Mouse (Mus musculus): ENCODE measurements around the gene Cntn2. TPM values are rescaled to one million over a fixed set of nuclear protein-coding genes. Genes with fewer than 3 reads are reported as not detected.

Gene Cntn2
- polyA plus RNA-seq, 1 experiment from 2014 or later = 59.9 TPM

DNA sequence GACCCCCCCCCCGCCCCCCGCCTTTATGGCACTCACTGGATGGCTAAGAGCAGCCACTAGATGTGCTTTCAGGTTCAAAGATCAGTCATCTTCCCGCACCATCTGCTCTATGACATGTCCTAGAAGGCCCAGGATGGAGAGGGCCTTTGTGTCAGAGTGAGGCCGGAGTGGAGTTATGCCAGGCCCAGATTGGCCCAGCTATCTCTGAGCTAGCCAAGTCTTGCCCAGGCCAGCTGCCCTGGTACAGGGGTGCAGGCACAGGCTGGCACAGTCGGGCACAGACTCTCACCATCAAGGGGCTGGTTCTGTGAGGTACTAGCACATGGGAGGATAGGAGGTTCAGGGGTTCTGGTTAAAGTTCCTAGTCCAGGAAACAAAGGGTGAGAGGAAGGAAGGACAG is 5.3 kb downstream of the Cntn2 start:
- no peak overlapping the region for H3K4me3 ChIP-seq (ENCODE audit: low read depth, low read length)
- DNase-seq (ENCODE audit: low spot score) (no peak), ATAC-seq (ENCODE audit: insufficient read depth, low FRiP score, low TSS enrichment) (no peak)
- no peak overlapping the region for H3K4me2 ChIP-seq (ENCODE audit: low read depth)
- no peaks in the 10 kb centered on the region for H3K9me3 ChIP-seq (ENCODE audit: control insufficient read depth, low read length)
- H3K36me3 ChIP-seq (ENCODE audit: control insufficient read depth, insufficient read depth, low read length) = no peaks in the 10 kb centered on the region
- H3K4me1 ChIP-seq (ENCODE audit: control insufficient read depth, insufficient read depth, low read length) = peaks cover 13% of the 10 kb centered on the region
- WGBS = 81% methylated on average over 5 of the region's 5 CpGs
- no peak overlapping the region for H3K9ac ChIP-seq (ENCODE audit: low read length)
- no peak overlapping the region for H3K27ac ChIP-seq (ENCODE audit: low read depth, low read length)
- peaks cover 7% of the 10 kb centered on the region; the same call in 1 of the 2 replicates for H3K27me3 ChIP-seq (ENCODE audit: control insufficient read depth, insufficient read depth, low read length)

DNA sequence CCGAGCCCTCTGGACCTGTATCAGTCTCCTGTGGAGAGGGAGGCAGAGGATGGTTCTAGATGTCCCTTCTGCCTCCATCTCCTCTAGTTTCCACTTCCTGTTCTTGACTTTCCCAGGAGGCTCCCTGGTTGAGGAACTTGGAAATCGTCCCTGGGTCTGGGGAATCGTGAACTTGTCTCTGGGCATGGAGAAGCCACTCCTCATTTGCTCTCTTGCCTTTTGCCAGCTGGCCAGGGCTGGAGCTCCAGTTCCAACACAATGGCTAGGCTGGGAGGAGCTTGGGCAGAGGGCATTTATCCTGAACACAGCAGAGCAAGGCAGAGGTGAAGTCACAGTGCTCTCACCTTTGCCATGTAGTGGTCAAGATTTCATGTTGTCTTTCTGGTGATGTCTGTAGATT is 6.6 kb downstream of the Cntn2 start:
- WGBS = 88% methylated on average over 3 of the region's 3 CpGs
- no peaks in the 10 kb centered on the region for H3K9me3 ChIP-seq (ENCODE audit: control insufficient read depth, low read length)
- no peaks in the 10 kb centered on the region for H3K27me3 ChIP-seq (ENCODE audit: control insufficient read depth, insufficient read depth, low read length)
- H3K4me2 ChIP-seq (ENCODE audit: low read depth) = no peak overlapping the region
- no peak for DNase-seq (ENCODE audit: low spot score)
- H3K4me1 ChIP-seq (ENCODE audit: control insufficient read depth, insufficient read depth, low read length) = peaks cover 17% of the 10 kb centered on the region
- no peaks in the 10 kb centered on the region for H3K36me3 ChIP-seq (ENCODE audit: control insufficient read depth, insufficient read depth, low read length)
- no peak overlapping the region for H3K4me3 ChIP-seq (ENCODE audit: low read depth, low read length)
- H3K27ac ChIP-seq (ENCODE audit: low read depth, low read length) = no peak overlapping the region
- ATAC-seq (ENCODE audit: insufficient read depth, low FRiP score, low TSS enrichment) = no peak
- H3K9ac ChIP-seq (ENCODE audit: low read length) = no peak overlapping the region

DNA sequence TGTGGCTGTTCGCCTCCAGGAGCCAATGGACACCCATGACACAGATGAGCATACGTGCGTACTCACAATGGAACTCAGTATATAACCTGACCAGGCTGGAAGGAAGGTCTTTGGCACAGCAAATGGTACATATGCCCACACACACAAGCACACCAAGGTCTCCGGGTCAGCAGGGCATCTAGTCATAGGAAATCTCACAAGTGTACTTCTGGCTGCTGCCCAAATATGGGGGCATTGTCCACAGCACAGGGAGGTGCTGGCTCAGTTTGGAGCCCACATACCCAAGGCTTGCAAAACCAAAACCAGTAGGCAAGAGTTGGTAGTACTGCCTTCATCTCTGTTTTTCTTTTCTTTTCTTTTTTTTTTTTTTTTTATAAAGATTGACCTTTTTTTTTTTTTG is 7.5 kb downstream of the Cntn2 start:
- ATAC-seq (ENCODE audit: insufficient read depth, low FRiP score, low TSS enrichment) (no peak), DNase-seq (ENCODE audit: low spot score) (no peak)
- H3K4me2 ChIP-seq (ENCODE audit: low read depth) = no peak overlapping the region
- no peak overlapping the region for H3K4me3 ChIP-seq (ENCODE audit: low read depth, low read length)
- no peaks in the 10 kb centered on the region for H3K9me3 ChIP-seq (ENCODE audit: control insufficient read depth, low read length)
- H3K4me1 ChIP-seq (ENCODE audit: control insufficient read depth, insufficient read depth, low read length) = peaks cover 25% of the 10 kb centered on the region
- no peak overlapping the region for H3K9ac ChIP-seq (ENCODE audit: low read length)
- H3K27ac ChIP-seq (ENCODE audit: low read depth, low read length) = no peak overlapping the region
- WGBS = 92% methylated on average over 4 of the region's 4 CpGs
- H3K36me3 ChIP-seq (ENCODE audit: control insufficient read depth, insufficient read depth, low read length) = no peaks in the 10 kb centered on the region
- H3K27me3 ChIP-seq (ENCODE audit: control insufficient read depth, insufficient read depth, low read length) = no peaks in the 10 kb centered on the region

DNA sequence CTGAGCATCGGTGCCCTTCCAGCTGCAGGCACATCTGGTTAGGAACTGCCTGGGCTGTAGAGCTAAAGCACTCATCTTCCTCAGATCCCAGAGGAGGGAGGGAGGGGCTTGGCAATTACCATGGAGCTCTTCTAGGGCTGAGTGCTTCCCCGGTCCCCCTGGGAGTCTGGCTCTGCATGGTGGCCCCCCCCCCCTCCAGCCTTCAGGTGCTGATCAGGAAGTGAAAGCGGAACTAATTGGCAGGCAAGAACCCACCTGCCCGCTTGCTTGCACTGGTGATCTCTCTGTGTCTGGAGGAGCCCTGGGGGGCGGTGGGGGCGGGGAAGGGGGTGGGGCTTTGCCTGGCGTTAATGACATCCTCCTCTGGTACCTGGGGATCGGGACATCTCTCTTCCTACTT is 9.2 kb downstream of the Cntn2 start:
- H3K4me1 ChIP-seq (ENCODE audit: control insufficient read depth, insufficient read depth, low read length) = peaks cover 29% of the 10 kb centered on the region
- 11% methylated on average over 6 of the region's 8 CpGs for WGBS
- H3K36me3 ChIP-seq (ENCODE audit: control insufficient read depth, insufficient read depth, low read length) = no peaks in the 10 kb centered on the region
- no peak for ATAC-seq (ENCODE audit: insufficient read depth, low FRiP score, low TSS enrichment)
- H3K4me2 ChIP-seq (ENCODE audit: low read depth) = no peak overlapping the region
- no peaks in the 10 kb centered on the region for H3K9me3 ChIP-seq (ENCODE audit: control insufficient read depth, low read length)
- H3K27me3 ChIP-seq (ENCODE audit: control insufficient read depth, insufficient read depth, low read length) = no peaks in the 10 kb centered on the region
- no peak for DNase-seq (ENCODE audit: low spot score)
- no peak overlapping the region for H3K9ac ChIP-seq (ENCODE audit: low read length)
- no peak overlapping the region for H3K27ac ChIP-seq (ENCODE audit: low read depth, low read length)
- H3K4me3 ChIP-seq (ENCODE audit: low read depth, low read length) = no peak overlapping the region

- Histone ChIP-seq H3K4me3 (ENCODE audit: low read depth, low read length) (no peak overlapping the region), H3K27ac (ENCODE audit: low read depth, low read length) (no peak overlapping the region), H3K27me3 (ENCODE audit: control insufficient read depth, insufficient read depth, low read length) (no peaks in the 10 kb centered on the region), H3K9me3 (ENCODE audit: control insufficient read depth, low read length) (no peaks in the 10 kb centered on the region), H3K9ac (ENCODE audit: low read length) (no peak overlapping the region), H3K4me1 (ENCODE audit: control insufficient read depth, insufficient read depth, low read length) (peaks cover 29% of the 10 kb centered on the region), H3K36me3 (ENCODE audit: control insufficient read depth, insufficient read depth, low read length) (no peaks in the 10 kb centered on the region), H3K4me2 (ENCODE audit: low read depth) (no peak overlapping the region)
- 66% methylated on average over 9 of the region's 9 CpGs for WGBS
- DNase-seq (ENCODE audit: low spot score) (no peak), ATAC-seq (ENCODE audit: insufficient read depth, low FRiP score, low TSS enrichment) (no peak)
These were observed 10.5 kb downstream of the Cntn2 start for GRCm38 (mm10) chr1:132532521-132532920.

DNA sequence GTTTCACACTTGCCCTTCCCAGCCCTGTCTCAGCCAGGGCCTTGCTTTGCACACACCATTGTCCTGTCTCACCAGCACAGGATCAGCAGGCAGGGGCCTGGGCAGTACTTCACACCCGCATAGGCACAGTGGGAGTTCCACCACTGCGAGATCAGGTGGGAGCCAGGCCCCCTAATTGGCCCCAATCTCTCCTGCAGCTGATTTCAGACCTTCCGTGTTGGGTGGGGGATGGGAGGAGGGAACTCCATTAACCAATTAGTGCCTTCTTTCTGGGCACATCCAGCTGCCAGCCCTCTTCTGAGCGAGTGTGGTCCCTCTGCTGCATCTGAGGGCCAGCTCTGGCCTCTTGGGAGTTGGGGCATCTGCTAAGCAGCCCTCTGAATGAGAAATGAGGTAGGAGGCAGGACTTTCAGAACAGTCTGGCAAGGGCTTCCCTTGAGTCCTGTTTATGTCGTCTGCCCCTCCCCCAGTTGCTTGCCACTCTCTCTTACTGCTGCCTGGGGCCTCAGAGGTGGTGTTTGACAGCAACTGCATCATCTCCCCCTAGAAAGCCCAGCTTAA is 12.3 kb downstream of the Cntn2 start:
- Histone ChIP-seq H3K4me2 (ENCODE audit: low read depth) (no peak overlapping the region), H3K9ac (ENCODE audit: low read length) (no peak overlapping the region)

GRCm38 (mm10) chr1:132528647-132529334 is 14.3 kb downstream of the Cntn2 start:
- Histone ChIP-seq H3K4me2 (ENCODE audit: low read depth) (no peak overlapping the region), H3K27ac (ENCODE audit: low read depth, low read length) (no peak overlapping the region), H3K27me3 (ENCODE audit: control insufficient read depth, insufficient read depth, low read length) (no peaks in the 10 kb centered on the region), H3K36me3 (ENCODE audit: control insufficient read depth, insufficient read depth, low read length) (no peaks in the 10 kb centered on the region), H3K4me1 (ENCODE audit: control insufficient read depth, insufficient read depth, low read length) (peaks cover 25% of the 10 kb centered on the region), H3K4me3 (ENCODE audit: low read depth, low read length) (no peak overlapping the region), H3K9me3 (ENCODE audit: control insufficient read depth, low read length) (no peaks in the 10 kb centered on the region), H3K9ac (ENCODE audit: low read length) (no peak overlapping the region)
- no peak for DNase-seq (ENCODE audit: low spot score)
- WGBS = 88% methylated on average over 19 of the region's 19 CpGs
- no peak for ATAC-seq (ENCODE audit: insufficient read depth, low FRiP score, low TSS enrichment)

More for the DNA sequence above, 12.3 kb downstream of the Cntn2 start:
- H3K4me3 ChIP-seq (ENCODE audit: low read depth, low read length) = no peak overlapping the region
- no peaks in the 10 kb centered on the region for H3K36me3 ChIP-seq (ENCODE audit: control insufficient read depth, insufficient read depth, low read length)
- ATAC-seq (ENCODE audit: insufficient read depth, low FRiP score, low TSS enrichment) (peak; percentile 72), DNase-seq (ENCODE audit: low spot score) (peak; percentile 75)
- H3K27ac ChIP-seq (ENCODE audit: low read depth, low read length) = 0 out of 2 replicates have a peak overlapping the region, but pooled peaks have one; percentile 50
- H3K27me3 ChIP-seq (ENCODE audit: control insufficient read depth, insufficient read depth, low read length) = no peaks in the 10 kb centered on the region
- no peaks in the 10 kb centered on the region for H3K9me3 ChIP-seq (ENCODE audit: control insufficient read depth, low read length)
- WGBS = 1% methylated on average over 5 of the region's 5 CpGs
- H3K4me1 ChIP-seq (ENCODE audit: control insufficient read depth, insufficient read depth, low read length) = peaks cover 29% of the 10 kb centered on the region

DNA sequence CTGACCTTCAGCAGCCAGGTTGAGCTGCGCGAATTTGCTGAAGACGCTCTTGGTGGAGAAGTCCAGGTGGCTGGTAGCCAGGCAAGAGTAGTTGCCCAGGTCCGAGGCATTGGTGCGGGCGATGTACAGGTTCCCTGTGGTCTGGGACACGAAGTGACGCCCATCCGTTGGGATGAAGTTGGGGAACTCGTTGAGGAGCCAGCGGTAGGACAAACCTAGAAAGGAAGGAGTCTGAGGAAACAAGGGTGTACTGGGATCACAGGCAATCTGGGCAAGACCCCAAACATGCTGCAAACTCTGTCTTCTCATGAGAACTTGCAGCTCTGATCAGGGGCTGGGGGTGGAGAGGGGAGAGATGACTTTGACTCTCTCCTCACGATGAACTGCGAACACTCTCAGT is 15.0 kb downstream of the Cntn2 start:
- Histone ChIP-seq H3K36me3 (ENCODE audit: control insufficient read depth, insufficient read depth, low read length) (no peaks in the 10 kb centered on the region), H3K9ac (ENCODE audit: low read length) (no peak overlapping the region), H3K27me3 (ENCODE audit: control insufficient read depth, insufficient read depth, low read length) (no peaks in the 10 kb centered on the region), H3K27ac (ENCODE audit: low read depth, low read length) (no peak overlapping the region), H3K4me2 (ENCODE audit: low read depth) (no peak overlapping the region), H3K4me3 (ENCODE audit: low read depth, low read length) (no peak overlapping the region), H3K9me3 (ENCODE audit: control insufficient read depth, low read length) (no peaks in the 10 kb centered on the region), H3K4me1 (ENCODE audit: control insufficient read depth, insufficient read depth, low read length) (peaks cover 18% of the 10 kb centered on the region)
- 95% methylated on average over 13 of the region's 13 CpGs for WGBS
- DNase-seq (ENCODE audit: low spot score) (no peak), ATAC-seq (ENCODE audit: insufficient read depth, low FRiP score, low TSS enrichment) (no peak)

DNA sequence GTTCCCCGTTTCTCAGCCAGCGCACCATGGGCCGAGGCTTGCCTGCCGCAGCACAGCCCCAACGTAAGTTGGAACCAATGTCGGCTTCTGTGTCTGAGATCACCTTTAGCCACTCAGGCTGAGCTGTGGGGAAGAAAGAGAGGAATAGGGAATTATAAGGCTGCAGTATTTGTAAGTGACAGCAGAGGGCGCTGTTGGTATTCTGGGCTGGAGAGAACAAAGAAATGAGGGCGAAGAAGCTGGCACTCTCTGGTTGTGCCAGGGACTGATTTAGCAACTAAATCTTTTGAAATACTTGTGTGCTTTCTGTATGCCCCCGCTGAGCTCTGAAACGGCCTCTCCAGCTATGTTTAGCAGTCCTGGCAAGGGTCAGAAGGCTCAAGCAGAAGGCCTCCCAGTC is 17.2 kb downstream of the Cntn2 start:
- no peaks in the 10 kb centered on the region for H3K36me3 ChIP-seq (ENCODE audit: control insufficient read depth, insufficient read depth, low read length)
- WGBS = 9% methylated on average over 10 of the region's 10 CpGs
- peak; percentile 72 for DNase-seq (ENCODE audit: low spot score)
- ATAC-seq (ENCODE audit: insufficient read depth, low FRiP score, low TSS enrichment) = peak; percentile 24; the same call in 1 of the 2 replicates
- 0 out of 2 replicates have a peak overlapping the region, but pooled peaks have one; percentile 44 for H3K27ac ChIP-seq (ENCODE audit: low read depth, low read length)
- H3K4me2 ChIP-seq (ENCODE audit: low read depth) = no peak overlapping the region
- no peak overlapping the region for H3K4me3 ChIP-seq (ENCODE audit: low read depth, low read length)
- H3K9ac ChIP-seq (ENCODE audit: low read length) = peak overlapping the region; percentile 41
- peaks cover 7% of the 10 kb centered on the region for H3K4me1 ChIP-seq (ENCODE audit: control insufficient read depth, insufficient read depth, low read length)
- H3K9me3 ChIP-seq (ENCODE audit: control insufficient read depth, low read length) = no peaks in the 10 kb centered on the region
- no peaks in the 10 kb centered on the region for H3K27me3 ChIP-seq (ENCODE audit: control insufficient read depth, insufficient read depth, low read length)
